Mouse (Mus musculus): Measurements from ENCODE around the gene Faf1. TPM values are rescaled to one million over a fixed set of nuclear protein-coding genes. Genes with fewer than 3 reads are reported as not detected.

The Faf1 gene
- polyA plus RNA-seq, 1 experiment from 2014 or later, result 46.1 TPM

- Histone ChIP-seq H3K9ac (no peak overlapping the region), H3K27ac (no peak overlapping the region), H3K9me3 (no peaks in the 10 kb centered on the region), H3K4me1 (no peaks in the 10 kb centered on the region), H3K27me3 (replicated peaks) (no peaks in the 10 kb centered on the region), H3K36me3 (no peaks in the 10 kb centered on the region), H3K4me3 (no peak overlapping the region), H3K4me2 (replicated peaks) (no peak overlapping the region)
- ATAC-seq (ENCODE audit: low FRiP score, low read depth), result no peak
- WGBS, result 77% methylated on average over 5 of the region's 5 CpGs
Observed at GRCm38 (mm10) chr4:109806408-109806807, 130.0 kb downstream of the Faf1 start.

- no peak overlapping the region for H3K4me2 ChIP-seq (replicated peaks)
- no peaks in the 10 kb centered on the region for H3K36me3 ChIP-seq
- H3K4me1 ChIP-seq, result no peaks in the 10 kb centered on the region
- no peak overlapping the region for H3K27ac ChIP-seq
- WGBS, result 82% methylated on average over 1 of the region's 1 CpGs
- ATAC-seq (ENCODE audit: low FRiP score, low read depth), result no peak
- no peaks in the 10 kb centered on the region for H3K9me3 ChIP-seq
- no peak overlapping the region for H3K9ac ChIP-seq
- H3K4me3 ChIP-seq, result no peak overlapping the region
- H3K27me3 ChIP-seq (replicated peaks), result no peaks in the 10 kb centered on the region
Observed at GRCm38 (mm10) chr4:109815161-109815560, 138.8 kb downstream of the Faf1 start.

GRCm38 (mm10) chr4:109815592-109815991 lies 139.2 kb downstream of the Faf1 start:
- Histone ChIP-seq H3K9ac (no peak overlapping the region), H3K9me3 (no peaks in the 10 kb centered on the region), H3K27ac (no peak overlapping the region), H3K4me1 (no peaks in the 10 kb centered on the region), H3K4me3 (no peak overlapping the region), H3K4me2 (replicated peaks) (no peak overlapping the region), H3K36me3 (no peaks in the 10 kb centered on the region), H3K27me3 (replicated peaks) (no peaks in the 10 kb centered on the region)
- no peak for ATAC-seq (ENCODE audit: low FRiP score, low read depth)
- 84% methylated on average over 1 of the region's 1 CpGs for WGBS

- no peaks in the 10 kb centered on the region for H3K4me1 ChIP-seq
- ATAC-seq (ENCODE audit: low FRiP score, low read depth), result no peak
Observed at GRCm38 (mm10) chr4:109819455-109819854, 143.1 kb downstream of the Faf1 start.

GRCm38 (mm10) chr4:109829800-109830199 lies 153.4 kb downstream of the Faf1 start:
- no peak overlapping the region for H3K27ac ChIP-seq
- H3K9me3 ChIP-seq, result no peaks in the 10 kb centered on the region
- H3K9ac ChIP-seq, result no peak overlapping the region
- H3K27me3 ChIP-seq (replicated peaks), result no peaks in the 10 kb centered on the region
- no peak overlapping the region for H3K4me3 ChIP-seq
- no peak overlapping the region for H3K4me2 ChIP-seq (replicated peaks)
- WGBS, result 96% methylated on average over 3 of the region's 3 CpGs
- peaks cover 6% of the 10 kb centered on the region; the same call in 1 of the 2 replicates for H3K36me3 ChIP-seq
- ATAC-seq (ENCODE audit: low FRiP score, low read depth), result no peak
- no peaks in the 10 kb centered on the region for H3K4me1 ChIP-seq

More at GRCm38 (mm10) chr4:109819455-109819854, 143.1 kb downstream of the Faf1 start:
- no peaks in the 10 kb centered on the region for H3K36me3 ChIP-seq
- no peak overlapping the region for H3K9ac ChIP-seq
- H3K4me3 ChIP-seq, result no peak overlapping the region
- no peaks in the 10 kb centered on the region for H3K27me3 ChIP-seq (replicated peaks)
- H3K4me2 ChIP-seq (replicated peaks), result no peak overlapping the region
- no peaks in the 10 kb centered on the region for H3K9me3 ChIP-seq
- H3K27ac ChIP-seq, result no peak overlapping the region

- Histone ChIP-seq H3K4me2 (replicated peaks) (no peak overlapping the region), H3K36me3 (no peaks in the 10 kb centered on the region), H3K27ac (no peak overlapping the region), H3K4me3 (no peak overlapping the region), H3K27me3 (replicated peaks) (no peaks in the 10 kb centered on the region), H3K9ac (no peak overlapping the region), H3K9me3 (no peaks in the 10 kb centered on the region), H3K4me1 (peaks cover 7% of the 10 kb centered on the region; the same call in 1 of the 2 replicates)
- ATAC-seq (ENCODE audit: low FRiP score, low read depth), result no peak
- WGBS, result 79% methylated on average over 3 of the region's 3 CpGs
Observed at GRCm38 (mm10) chr4:109857851-109858250, 181.5 kb downstream of the Faf1 start.

GRCm38 (mm10) chr4:109858571-109859392 lies 182.4 kb downstream of the Faf1 start:
- Histone ChIP-seq H3K9ac (no peak overlapping the region), H3K27ac (no peak overlapping the region), H3K4me3 (no peak overlapping the region), H3K4me1 (peaks cover 7% of the 10 kb centered on the region; the same call in 1 of the 2 replicates), H3K9me3 (no peaks in the 10 kb centered on the region), H3K4me2 (replicated peaks) (no peak overlapping the region), H3K36me3 (no peaks in the 10 kb centered on the region), H3K27me3 (replicated peaks) (no peaks in the 10 kb centered on the region)
- 25% methylated on average over 8 of the region's 8 CpGs for WGBS
- no peak for ATAC-seq (ENCODE audit: low FRiP score, low read depth)

GRCm38 (mm10) chr4:109859401-109859800 lies 183.0 kb downstream of the Faf1 start:
- Histone ChIP-seq H3K9me3 (no peaks in the 10 kb centered on the region), H3K27me3 (replicated peaks) (no peaks in the 10 kb centered on the region), H3K36me3 (no peaks in the 10 kb centered on the region), H3K9ac (no peak overlapping the region), H3K4me1 (peaks cover 7% of the 10 kb centered on the region; the same call in 1 of the 2 replicates), H3K27ac (no peak overlapping the region), H3K4me3 (no peak overlapping the region), H3K4me2 (replicated peaks) (no peak overlapping the region)
- 43% methylated on average over 7 of the region's 7 CpGs for WGBS
- no peak for ATAC-seq (ENCODE audit: low FRiP score, low read depth)

- WGBS, result 32% methylated on average over 2 of the region's 2 CpGs
- H3K4me3 ChIP-seq, result no peak overlapping the region
- no peak overlapping the region for H3K9ac ChIP-seq
- H3K9me3 ChIP-seq, result no peaks in the 10 kb centered on the region
- H3K36me3 ChIP-seq, result no peaks in the 10 kb centered on the region
- ATAC-seq (ENCODE audit: low FRiP score, low read depth), result no peak
- H3K4me1 ChIP-seq, result peaks cover 7% of the 10 kb centered on the region; the same call in 1 of the 2 replicates
- H3K27me3 ChIP-seq (replicated peaks), result no peaks in the 10 kb centered on the region
- no peak overlapping the region for H3K27ac ChIP-seq
- no peak overlapping the region for H3K4me2 ChIP-seq (replicated peaks)
Observed at GRCm38 (mm10) chr4:109860256-109860655, 183.9 kb downstream of the Faf1 start.

GRCm38 (mm10) chr4:109862271-109862670 lies 185.9 kb downstream of the Faf1 start:
- H3K27me3 ChIP-seq (replicated peaks), result no peaks in the 10 kb centered on the region
- no peaks in the 10 kb centered on the region for H3K9me3 ChIP-seq
- no peak for ATAC-seq (ENCODE audit: low FRiP score, low read depth)
- H3K36me3 ChIP-seq, result no peaks in the 10 kb centered on the region
- peaks cover 7% of the 10 kb centered on the region; the same call in 1 of the 2 replicates for H3K4me1 ChIP-seq
- no peak overlapping the region for H3K4me3 ChIP-seq
- WGBS, result 35% methylated on average over 4 of the region's 4 CpGs
- no peak overlapping the region for H3K4me2 ChIP-seq (replicated peaks)
- H3K27ac ChIP-seq, result no peak overlapping the region
- no peak overlapping the region for H3K9ac ChIP-seq

GRCm38 (mm10) chr4:109863021-109863420 lies 186.6 kb downstream of the Faf1 start:
- no peaks in the 10 kb centered on the region for H3K27me3 ChIP-seq (replicated peaks)
- H3K4me3 ChIP-seq, result no peak overlapping the region
- peaks cover 7% of the 10 kb centered on the region; the same call in 1 of the 2 replicates for H3K4me1 ChIP-seq
- H3K4me2 ChIP-seq (replicated peaks), result no peak overlapping the region
- no peak overlapping the region for H3K9ac ChIP-seq
- H3K27ac ChIP-seq, result no peak overlapping the region
- H3K36me3 ChIP-seq, result no peaks in the 10 kb centered on the region
- WGBS, result 20% methylated on average over 3 of the region's 3 CpGs
- no peak for ATAC-seq (ENCODE audit: low FRiP score, low read depth)
- no peaks in the 10 kb centered on the region for H3K9me3 ChIP-seq

GRCm38 (mm10) chr4:109868897-109869484 lies 192.6 kb downstream of the Faf1 start:
- Histone ChIP-seq H3K27ac (no peak overlapping the region), H3K4me2 (replicated peaks) (no peak overlapping the region), H3K9me3 (no peaks in the 10 kb centered on the region), H3K4me1 (no peaks in the 10 kb centered on the region), H3K9ac (no peak overlapping the region), H3K4me3 (no peak overlapping the region), H3K36me3 (no peaks in the 10 kb centered on the region), H3K27me3 (replicated peaks) (no peaks in the 10 kb centered on the region)
- 47% methylated on average over 3 of the region's 3 CpGs for WGBS
- no peak for ATAC-seq (ENCODE audit: low FRiP score, low read depth)

Data from neural tube, embryonic 12.5 days (tissue).